Mouse (Mus musculus) ES-E14 (cell line): ENCODE results near the gene Cox14. TPM values are rescaled to one million over a fixed set of nuclear protein-coding genes. Genes with fewer than 3 reads are reported as not detected.

Source experiments
- DNase-seq: peaks from one replicate; pipeline ENCODE4 v3.0.0-alpha.2; 2013; ENCODE audit warnings: low read depth, low spot score
- H3K27ac ChIP-seq: 2 replicates; pipeline ENCODE4 v1.5.1; 2012; ENCODE audit warnings: low read depth, mild to moderate bottlenecking, low read length, moderate library complexity, mixed read lengths; ENCODE audit not compliant: poor library complexity, insufficient read depth, severe bottlenecking
- H3K36me3 ChIP-seq: 2 replicates; pipeline ENCODE4 v1.6.1; 2012; ENCODE audit warnings: mild to moderate bottlenecking, low read length, moderate library complexity, mixed read lengths; ENCODE audit not compliant: control insufficient read depth, poor library complexity, insufficient read depth, severe bottlenecking
- H3K4me1 ChIP-seq, 2 experiments: fragments of 150-350 bp in 1 of 2; sonication (generic) in 1 of 2; 2 replicates each; pipeline ENCODE4 v1.6.1; 2012; ENCODE audit warnings: low read length in 2 of 2, mild to moderate bottlenecking in 1 of 2, mixed read lengths in 1 of 2; ENCODE audit not compliant: control insufficient read depth in 2 of 2, insufficient read depth in 2 of 2, poor library complexity in 1 of 2
- H3K4me3 ChIP-seq, 2 experiments: fragments of 150-350 bp in 1 of 2; sonication (generic) in 1 of 2; 2 replicates each; pipeline ENCODE4 v1.5.1; 2012; ENCODE audit warnings: low read length in 2 of 2, low read depth in 1 of 2, mild to moderate bottlenecking in 1 of 2, mixed read lengths in 1 of 2; ENCODE audit not compliant: insufficient read depth in 1 of 2, poor library complexity in 1 of 2, severe bottlenecking in 1 of 2
- H3K9ac ChIP-seq: 2 replicates; pipeline ENCODE4 v1.6.1; 2012; ENCODE audit warnings: low read depth, mild to moderate bottlenecking, low read length, mixed read lengths; ENCODE audit not compliant: poor library complexity, insufficient read depth, severe bottlenecking
- H3K9me3 ChIP-seq: fragments of 150-350 bp; sonication (generic); 2 replicates; pipeline ENCODE4 v1.6.1; 2012; ENCODE audit warnings: low read depth, mild to moderate bottlenecking, low read length; ENCODE audit not compliant: control insufficient read depth, insufficient read depth
- CHD2 ChIP-seq: IDR thresholded peaks from 2 replicates; pipeline ENCODE4 v1.6.1; 2014; ENCODE audit warnings: mild to moderate bottlenecking, low read depth, low read length, inconsistent platforms
- HCFC1 ChIP-seq: IDR thresholded peaks from 2 replicates; pipeline ENCODE4 v1.6.1; 2012; ENCODE audit warnings: low read length, inconsistent platforms, borderline replicate concordance; ENCODE audit not compliant: insufficient read depth
- MAFK ChIP-seq: IDR thresholded peaks from 2 replicates; pipeline ENCODE4 v1.6.1; 2014; ENCODE audit warnings: mild to moderate bottlenecking, low read depth, low read length, inconsistent platforms; ENCODE audit not compliant: insufficient read depth
- ZC3H11A ChIP-seq: IDR thresholded peaks from 2 replicates; pipeline ENCODE4 v1.6.1; 2012; ENCODE audit warnings: low read depth, mild to moderate bottlenecking, inconsistent platforms, low read length, borderline replicate concordance
- ZNF384 ChIP-seq: IDR thresholded peaks from 2 replicates; pipeline ENCODE4 v1.6.1; 2012; ENCODE audit warnings: low read depth, low read length, inconsistent platforms
- in situ Hi-C, 2 experiments: fragments of 600-800 bp; cut with MboI; formaldehyde crosslinking; loops; one replicate each; pipeline ENCODE4 v1.15.1; 2025; ENCODE audit warnings: low sequenced_read_pairs in 2 of 2, inconsistent platforms in 1 of 2; ENCODE audit not compliant: unreplicated experiment in 2 of 2
- total RNA-seq: library from RNA; depleted of rRNA; stranded (reverse); fragments of 300-350 nt; gene quantifications from 2 replicates; pipeline ENCODE4 v1.2.3, GENCODE M21; 2012

Cox14 gene
- total RNA-seq, 1 experiment: 86.6 TPM

GRCm38 (mm10) chr15:99727525-99727924, 2.1 kb downstream of the Cox14 start:
- H3K4me3 ChIP-seq: no peak overlapping the region
- peaks cover 4% of the 10 kb centered on the region; the same call in 1 of the 2 replicates for H3K36me3 ChIP-seq

GRCm38 (mm10) chr15:99728211-99728610, 2.8 kb downstream of the Cox14 start:
- in situ Hi-C loops: no loop called here
- Histone ChIP-seq H3K36me3 (peaks cover 4% of the 10 kb centered on the region; the same call in 1 of the 2 replicates), H3K4me1 (peaks cover 5 to 16% of the 10 kb centered on the region in 2 experiments; a peak in 3 of 4 replicates), H3K9me3 (no peaks in the 10 kb centered on the region), H3K9ac (no peak overlapping the region), H3K27ac (no peak overlapping the region), H3K4me3 (no peak overlapping the region)
- DNase-seq: no peak
- no peak for TF ChIP-seq ZC3H11A
- 0 out of 2 replicates have a peak, but pooled peaks have one; percentile 15 for TF ChIP-seq ZNF384

More at GRCm38 (mm10) chr15:99727525-99727924, 2.1 kb downstream of the Cox14 start:
- TF ChIP-seq HCFC1 (no peak), ZNF384 (no peak), CHD2 (no peak), MAFK (no peak), ZC3H11A (no peak)
- Histone ChIP-seq H3K9ac (no peak overlapping the region), H3K27ac (no peak overlapping the region), H3K9me3 (no peaks in the 10 kb centered on the region), H3K4me1 (peaks cover 5 to 20% of the 10 kb centered on the region in 2 experiments; a peak in 3 of 4 replicates)
- no peak for DNase-seq
- in situ Hi-C loops: no loop called here

GRCm38 (mm10) chr15:99729056-99729783, 3.8 kb downstream of the Cox14 start:
- no peak for DNase-seq
- Histone ChIP-seq H3K36me3 (peaks cover 5% of the 10 kb centered on the region; the same call in 1 of the 2 replicates), H3K27ac (no peak overlapping the region), H3K4me1 (peaks cover 2 to 9% of the 10 kb centered on the region in 2 experiments; a peak in 3 of 4 replicates), H3K4me3 (no peak overlapping the region), H3K9ac (no peak overlapping the region), H3K9me3 (no peaks in the 10 kb centered on the region)
- no peak for TF ChIP-seq CHD2
- no peak for TF ChIP-seq ZC3H11A
- no peak for TF ChIP-seq MAFK
- TF ChIP-seq HCFC1: no peak
- TF ChIP-seq ZNF384: no peak
- in situ Hi-C loops: no loop called here

GRCm38 (mm10) chr15:99731167-99731566, 5.7 kb downstream of the Cox14 start:
- Histone ChIP-seq H3K4me3 (no peak overlapping the region), H3K9ac (no peak overlapping the region), H3K9me3 (no peaks in the 10 kb centered on the region), H3K36me3 (peaks cover 12% of the 10 kb centered on the region), H3K4me1 (no peaks in the 10 kb centered on the region), H3K27ac (no peak overlapping the region; the same call in 1 of the 2 replicates)
- in situ Hi-C loops: no loop called here
- TF ChIP-seq MAFK (peak; percentile 80), ZC3H11A (no peak)
- no peak for DNase-seq

GRCm38 (mm10) chr15:99731678-99732077, 6.3 kb downstream of the Cox14 start:
- in situ Hi-C loops: no loop called here
- H3K9ac ChIP-seq: no peak overlapping the region
- no peak overlapping the region for H3K4me3 ChIP-seq
- H3K27ac ChIP-seq: no peak overlapping the region
- no peaks in the 10 kb centered on the region for H3K4me1 ChIP-seq
- TF ChIP-seq ZC3H11A: no peak
- no peak for TF ChIP-seq HCFC1
- TF ChIP-seq MAFK: no peak
- TF ChIP-seq ZNF384: no peak
- TF ChIP-seq CHD2: no peak
- DNase-seq: no peak
- no peaks in the 10 kb centered on the region for H3K9me3 ChIP-seq
- peaks cover 15% of the 10 kb centered on the region for H3K36me3 ChIP-seq
